Mouse (Mus musculus) frontal cortex, postnatal 36 days (tissue): ENCODE results near the gene Cyp4a12a.
"Not testable (repeated sequence)": the region's sequence is repeated elsewhere in the genome, so short reads cannot be mapped to it uniquely, and the experiment has no call there.

Experiments
- DNase-seq, 2 experiments: peaks; one replicate each; pipeline ENCODE4 v3.0.0; 2022; ENCODE audit warnings: low spot score in 2 of 2

Cyp4a12a gene

DNA sequence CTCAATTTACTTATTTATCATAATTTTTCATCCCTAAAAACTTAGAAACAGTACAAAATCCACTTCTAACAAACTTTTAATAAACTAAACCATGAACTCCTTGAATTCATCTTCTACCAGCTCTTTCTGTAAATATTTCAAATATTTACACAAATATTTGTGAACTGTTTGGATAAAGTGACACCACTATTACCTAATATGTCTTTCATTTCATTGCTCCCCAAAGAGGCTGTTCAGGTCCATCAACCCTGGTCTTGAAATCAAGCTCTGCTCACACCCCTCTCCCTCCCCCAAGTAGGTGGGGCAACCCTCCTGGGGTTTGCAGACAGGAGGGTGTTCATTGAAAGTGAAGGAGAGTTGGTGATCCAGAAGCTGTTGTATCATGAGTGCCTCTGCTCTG lies at the start of gene Cyp4a12a:
Cyp4a12a (plus strand) TSS at position 301 of the 400 bp plus-strand sequence.
- not testable (repeated sequence) for DNase-seq

DNA sequence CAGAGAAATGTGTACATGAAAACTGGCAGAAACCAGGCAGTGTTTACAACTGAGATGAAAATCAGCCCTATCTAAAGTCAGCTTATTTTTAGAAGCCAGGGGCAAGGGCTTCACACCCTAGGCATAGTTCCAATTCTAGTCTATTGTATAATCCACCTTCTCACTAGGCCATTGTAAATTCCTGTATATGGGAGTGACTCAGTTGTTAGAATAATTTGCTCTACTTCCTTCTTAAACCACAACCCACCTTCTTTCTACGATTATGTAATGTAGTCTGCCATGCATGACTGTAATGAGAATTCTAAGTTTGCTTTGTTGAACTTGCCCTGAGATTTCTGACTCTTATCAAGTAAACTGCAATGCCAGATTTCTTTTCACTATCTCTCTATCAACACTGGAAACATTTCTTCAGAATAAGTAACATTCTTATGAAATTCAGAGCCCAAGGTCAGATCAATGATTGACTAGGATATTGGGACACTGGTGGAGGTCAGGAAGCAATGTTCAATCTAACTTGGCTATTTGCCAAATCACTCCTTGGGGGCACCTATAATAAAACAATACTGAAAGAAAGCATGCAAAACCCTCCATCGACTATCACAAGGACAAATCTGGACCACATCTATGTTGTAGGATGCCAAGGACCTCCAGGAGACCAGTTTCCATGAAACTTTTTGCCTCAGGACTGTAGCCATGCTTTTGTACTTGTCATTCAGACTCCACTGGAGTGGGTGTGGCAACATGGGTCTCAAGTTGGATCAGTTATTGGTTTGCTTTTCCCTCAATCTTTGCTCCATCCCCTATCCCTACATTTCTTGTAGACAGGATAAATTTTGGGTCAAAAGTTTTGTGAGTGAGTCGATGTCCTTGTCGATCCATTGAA lies 33.9 kb upstream of the Cyp4a12a start:
- DNase-seq: not testable (repeated sequence)

DNA sequence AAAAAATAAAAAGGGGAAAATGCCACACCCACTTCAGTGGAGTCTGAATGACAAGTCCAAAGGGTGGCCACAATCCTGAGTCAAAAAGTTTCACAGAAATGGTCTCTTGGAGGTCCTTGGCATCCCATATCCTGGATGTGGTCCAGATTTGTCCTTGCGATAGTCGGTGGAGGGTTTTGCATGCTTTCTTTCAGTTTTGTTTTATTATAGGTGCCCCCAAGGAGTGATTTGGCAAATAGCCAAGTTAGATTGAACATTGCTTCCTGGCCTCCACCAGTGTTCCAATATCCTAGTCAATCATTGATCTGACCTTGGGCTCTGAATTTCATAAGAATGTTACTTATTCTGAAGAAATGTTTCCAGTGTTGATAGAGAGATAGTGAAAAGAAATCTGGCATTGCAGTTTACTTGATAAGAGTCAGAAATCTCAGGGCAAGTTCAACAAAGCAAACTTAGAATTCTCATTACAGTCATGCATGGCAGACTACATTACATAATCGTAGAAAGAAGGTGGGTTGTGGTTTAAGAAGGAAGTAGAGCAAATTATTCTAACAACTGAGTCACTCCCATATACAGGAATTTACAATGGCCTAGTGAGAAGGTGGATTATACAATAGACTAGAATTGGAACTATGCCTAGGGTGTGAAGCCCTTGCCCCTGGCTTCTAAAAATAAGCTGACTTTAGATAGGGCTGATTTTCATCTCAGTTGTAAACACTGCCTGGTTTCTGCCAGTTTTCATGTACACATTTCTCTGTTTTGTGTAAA lies 20.4 kb upstream of the Cyp4a12a start:
- DNase-seq: not testable (repeated sequence)

DNA sequence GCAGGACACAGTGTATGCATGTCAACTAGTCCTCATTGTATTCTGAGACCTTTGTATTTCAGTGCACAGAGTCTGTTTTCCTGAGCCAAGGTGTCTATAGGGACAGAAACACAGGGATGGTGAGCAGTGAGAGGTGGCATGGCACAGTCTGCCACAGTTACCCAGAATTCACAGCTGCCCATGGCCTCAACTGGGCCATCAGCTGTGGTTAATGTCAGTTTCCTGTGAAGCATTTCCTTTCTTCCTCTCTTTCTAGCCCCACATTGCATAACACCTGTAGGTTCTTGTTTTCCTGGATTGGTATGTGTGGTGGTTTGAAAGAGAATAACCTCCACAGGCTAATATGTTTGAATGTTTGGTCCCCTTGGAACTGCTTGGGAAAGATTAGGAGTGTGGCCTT lies 18.5 kb upstream of the Cyp4a12a start:
- DNase-seq: no peak

DNA sequence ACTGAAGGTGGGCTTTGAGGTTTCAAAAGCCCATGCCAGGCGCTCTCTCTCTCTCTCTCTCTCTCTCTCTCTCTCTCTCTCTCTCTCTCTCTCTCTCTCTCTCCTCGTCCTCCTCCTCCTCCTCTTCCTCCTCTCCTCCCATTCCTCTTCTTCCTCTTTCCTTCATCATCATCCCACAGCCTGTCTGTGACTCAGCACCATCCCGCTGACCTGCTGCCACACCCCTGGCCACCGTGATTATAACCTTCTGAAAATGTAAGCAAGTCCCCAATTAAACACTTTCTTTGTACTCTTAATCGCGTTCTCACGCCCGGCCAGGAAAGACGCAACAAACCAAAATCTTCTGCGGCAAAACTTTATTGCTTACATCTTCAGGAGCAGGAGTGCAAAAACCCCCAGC lies 18.1 kb upstream of the Cyp4a12a start:
- DNase-seq: not testable (repeated sequence)

DNA sequence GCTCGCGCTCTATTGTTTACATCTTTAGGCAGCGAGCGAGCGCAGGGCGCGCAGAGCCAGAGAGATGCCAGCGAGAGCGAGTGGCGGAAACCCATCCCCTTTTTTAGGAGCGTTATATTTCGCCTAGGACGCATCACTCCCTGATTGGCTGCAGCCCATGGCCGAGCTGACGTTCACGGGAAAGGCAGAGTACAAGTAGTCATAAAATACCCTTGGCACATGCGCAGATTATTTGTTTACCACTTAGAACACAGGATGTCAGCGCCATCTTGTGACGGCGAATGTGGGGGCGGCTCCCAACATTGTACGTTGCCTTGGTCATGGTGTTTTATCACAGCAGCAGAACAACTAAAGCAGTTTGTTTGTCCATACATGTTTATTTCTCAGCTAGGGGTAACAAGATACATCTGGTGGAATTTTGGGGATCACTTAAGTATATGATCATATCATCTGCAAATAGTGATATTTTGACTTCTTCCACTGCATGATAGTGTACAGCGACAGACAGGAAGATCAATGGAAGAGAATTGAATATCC lies 17.5 kb upstream of the Cyp4a12a start:
- DNase-seq: not testable (repeated sequence)

DNA sequence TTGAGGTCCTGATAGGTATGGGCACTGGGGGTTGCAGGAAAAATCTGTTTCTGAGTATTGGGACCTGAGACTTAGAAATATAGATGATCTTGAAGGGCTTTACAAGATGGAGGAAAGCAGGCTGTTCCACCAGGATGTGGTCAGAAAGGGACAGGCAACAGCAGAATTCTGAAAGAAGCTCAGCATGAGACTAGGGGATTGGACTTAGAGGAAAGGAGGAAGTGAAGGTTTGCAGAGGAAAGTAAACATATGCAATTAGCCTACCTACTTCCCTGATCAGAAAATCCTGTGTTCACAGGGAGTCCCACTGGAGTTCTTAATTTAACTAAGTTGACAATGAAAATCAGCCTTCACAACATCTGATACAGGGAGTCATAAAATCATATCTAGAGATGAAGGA lies 26.9 kb downstream of the Cyp4a12a start:
- not testable (repeated sequence) for DNase-seq

DNA sequence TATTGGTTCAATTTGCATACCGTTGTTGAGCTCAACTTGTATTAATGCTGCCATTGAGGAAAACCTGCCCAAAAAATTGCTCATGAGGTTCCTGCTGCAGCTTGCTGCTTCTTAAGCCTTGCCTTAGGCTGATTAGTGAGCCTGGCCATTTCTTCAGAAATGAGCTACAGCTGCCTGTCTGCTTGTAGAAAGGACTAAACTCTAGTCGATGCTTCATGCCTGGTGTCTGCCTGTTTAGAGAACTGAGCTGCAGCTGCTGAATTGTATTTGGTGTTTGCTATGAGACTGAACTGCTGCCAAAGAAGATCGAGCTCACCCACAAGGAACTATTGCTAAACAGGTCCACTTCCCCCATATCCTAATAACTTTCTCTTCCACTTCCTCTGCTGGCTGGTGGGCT lies 66.8 kb downstream of the Cyp4a12a start:
- DNase-seq: not testable (repeated sequence)

DNA sequence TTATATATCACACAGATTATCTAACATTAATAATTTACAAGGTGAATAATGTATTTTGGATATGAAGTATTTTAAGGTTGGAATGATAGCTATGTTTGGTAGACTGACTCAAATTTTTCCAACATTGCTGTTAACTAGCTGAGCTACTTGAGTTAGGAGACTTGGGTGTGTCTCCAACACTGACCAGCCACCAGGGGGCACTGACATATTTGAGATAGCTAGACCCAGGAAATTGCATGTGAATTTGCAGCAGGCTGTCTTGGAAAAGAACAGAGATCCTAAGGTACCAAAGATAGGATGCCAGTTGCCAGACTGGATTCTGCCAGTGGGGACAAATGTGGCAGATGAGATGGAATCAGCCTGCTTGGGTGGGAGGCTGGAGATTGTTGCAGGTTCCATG lies 69.2 kb downstream of the Cyp4a12a start:
- peak in 1 of 2 experiments; percentile 1 for DNase-seq
